Mouse (Mus musculus) intestine, embryonic 16.5 days (tissue): ENCODE data around the gene Rpl36a. TPM values are rescaled to one million over a fixed set of nuclear protein-coding genes. Genes with fewer than 3 reads are reported as not detected.

Source experiments
- ATAC-seq: fragments of 200-750 bp; cut with Nextera tagmentation; 2 replicates; pipeline ENCODE4 v1.8.0; 2017; ENCODE audit warnings: moderate TSS enrichment, moderate library complexity
- H3K27ac ChIP-seq: fragments of 300-500 bp; sonication (generic); 2 replicates; pipeline ENCODE4 v1.5.1; 2014; ENCODE audit warnings: mild to moderate bottlenecking, low read length
- H3K27me3 ChIP-seq: fragments of 300-500 bp; sonication (generic); replicated peaks from 2 replicates; pipeline ENCODE4 v1.6.1; 2014; ENCODE audit warnings: low read length, control low read depth, mixed read lengths; ENCODE audit not compliant: control insufficient read depth, insufficient read depth
- H3K36me3 ChIP-seq: fragments of 300-500 bp; sonication (generic); 2 replicates; pipeline ENCODE4 v1.6.1; 2014; ENCODE audit warnings: low read length, control low read depth; ENCODE audit not compliant: control insufficient read depth, insufficient read depth
- H3K4me1 ChIP-seq: fragments of 300-500 bp; sonication (generic); 2 replicates; pipeline ENCODE4 v1.6.1; 2014; ENCODE audit warnings: low read length, control low read depth, mixed read lengths; ENCODE audit not compliant: control insufficient read depth, insufficient read depth
- H3K4me2 ChIP-seq: fragments of 300-500 bp; sonication (generic); 2 replicates; pipeline ENCODE4 v1.6.1; 2014; ENCODE audit warnings: low read depth, low read length, control low read depth
- H3K4me3 ChIP-seq: fragments of 300-500 bp; sonication (generic); 2 replicates; pipeline ENCODE4 v1.5.1; 2014; ENCODE audit warnings: mild to moderate bottlenecking, low read length
- H3K9ac ChIP-seq: fragments of 300-500 bp; sonication (generic); 2 replicates; pipeline ENCODE4 v1.6.1; 2014; ENCODE audit warnings: low read depth, low read length
- H3K9me3 ChIP-seq: fragments of 300-500 bp; sonication (generic); 2 replicates; pipeline ENCODE4 v1.6.1; 2016; ENCODE audit warnings: low read length, control low read depth; ENCODE audit not compliant: control insufficient read depth
- whole genome bisulfite sequencing: fragments of 180-500 bp; shearing (Covaris S2); extraction: QIAGEN DNeasy Blood & Tissue Kit; methylation state at CpG from one replicate; pipeline ENCODE4 v1.1.7; 2014; 5-methylcytosine and 5-hydroxymethylcytosine counted together
- polyA plus RNA-seq: library from polyadenylated mRNA; unstranded; fragments of >200 nt; fragmentation: Nextera tagmentation; extraction: Ambion mirVana; gene quantifications from 2 replicates; pipeline ENCODE4 v1.2.1, GENCODE M21; 2015

Gene Rpl36a
- polyA plus RNA-seq, 1 experiment from 2014 or later, result 329 TPM

DNA sequence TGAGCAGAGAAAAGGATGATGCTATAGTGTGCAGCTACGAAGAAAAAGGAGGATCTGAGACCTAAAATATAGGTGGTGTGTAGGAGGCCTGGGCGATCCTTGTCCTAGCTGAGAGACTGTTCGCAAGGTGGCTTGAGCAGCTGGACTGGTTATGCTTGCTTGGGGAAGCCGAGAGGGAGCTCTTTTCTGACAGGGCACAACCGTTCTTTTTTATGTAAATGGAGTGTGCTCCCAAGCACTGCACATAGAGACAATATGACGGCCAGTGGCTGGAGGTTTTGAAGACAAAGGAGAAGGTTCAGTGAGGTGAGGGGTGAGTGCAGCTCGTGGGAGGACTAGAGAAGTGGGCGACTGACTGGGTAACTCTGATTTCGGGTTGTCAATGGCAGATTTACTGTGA lies 34.2 kb downstream of the Rpl36a start:
- no peak for ATAC-seq
- no peak overlapping the region for H3K9ac ChIP-seq
- WGBS, result 60% methylated on average over 9 of the region's 9 CpGs
- no peak overlapping the region for H3K4me2 ChIP-seq
- H3K36me3 ChIP-seq, result no peaks in the 10 kb centered on the region
- H3K27ac ChIP-seq, result no peak overlapping the region
- H3K4me3 ChIP-seq, result no peak overlapping the region
- H3K9me3 ChIP-seq, result no peaks in the 10 kb centered on the region
- 0 out of 2 replicates have a peak, but pooled peaks cover 2% of the 10 kb centered on the region for H3K27me3 ChIP-seq
- no peaks in the 10 kb centered on the region for H3K4me1 ChIP-seq

DNA sequence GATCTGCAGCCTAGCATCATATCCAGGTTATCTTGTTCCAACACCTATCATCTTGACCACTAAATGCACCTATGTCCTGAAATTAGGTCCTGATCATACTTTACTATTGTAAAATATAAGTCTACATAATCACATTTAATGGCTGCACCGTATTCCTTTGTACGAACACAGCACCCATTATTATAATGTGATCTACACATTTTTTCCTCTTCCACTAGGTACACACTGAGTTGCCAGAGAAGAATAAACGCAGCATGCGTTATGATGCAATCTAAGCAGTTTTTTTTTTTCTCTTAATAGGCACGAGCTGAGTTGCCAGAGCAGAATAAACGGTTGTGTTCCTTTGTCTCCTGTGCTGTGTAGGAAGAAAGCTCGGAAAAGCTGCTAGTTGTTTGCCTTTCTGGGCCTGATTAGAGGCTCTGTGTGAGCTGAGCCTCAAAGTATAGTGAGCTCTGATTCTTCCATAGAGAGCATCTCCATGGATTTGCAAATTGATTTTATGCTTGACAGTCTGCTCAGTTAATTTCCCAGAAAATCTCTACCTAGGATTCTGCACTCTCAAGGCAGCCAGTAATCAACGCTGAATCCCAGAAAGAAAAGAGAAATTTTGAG lies 34.9 kb downstream of the Rpl36a start:
- Histone ChIP-seq H3K4me1 (no peaks in the 10 kb centered on the region), H3K27me3 (0 out of 2 replicates have a peak, but pooled peaks cover 2% of the 10 kb centered on the region), H3K9me3 (no peaks in the 10 kb centered on the region), H3K36me3 (no peaks in the 10 kb centered on the region), H3K9ac (no peak overlapping the region), H3K27ac (no peak overlapping the region), H3K4me2 (no peak overlapping the region), H3K4me3 (no peak overlapping the region)
- 54% methylated on average over 8 of the region's 8 CpGs for WGBS
- no peak for ATAC-seq

DNA sequence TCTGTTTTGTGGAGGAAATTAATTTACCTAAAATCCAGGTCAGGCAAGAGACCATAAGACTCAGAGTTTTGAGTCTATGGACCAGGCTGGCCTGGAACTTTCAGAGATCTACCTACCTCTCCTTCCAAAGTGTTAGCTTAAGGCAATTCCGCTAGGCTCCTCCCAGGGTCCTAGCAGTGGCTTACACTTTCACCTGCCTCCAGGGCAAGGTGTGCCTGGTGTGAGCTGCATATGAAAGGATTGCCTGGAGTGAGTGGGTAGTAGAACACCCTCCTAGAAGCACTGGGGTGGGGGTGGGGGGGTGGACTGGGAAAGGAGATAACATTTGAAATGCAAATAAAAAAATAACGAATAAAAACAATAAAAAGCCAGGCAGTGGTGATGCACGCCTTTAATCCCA lies 36.2 kb downstream of the Rpl36a start:
- Histone ChIP-seq H3K27me3 (0 out of 2 replicates have a peak, but pooled peaks cover 2% of the 10 kb centered on the region), H3K36me3 (no peaks in the 10 kb centered on the region), H3K9me3 (no peaks in the 10 kb centered on the region), H3K27ac (no peak overlapping the region), H3K4me3 (no peak overlapping the region), H3K4me2 (no peak overlapping the region), H3K9ac (no peak overlapping the region), H3K4me1 (no peaks in the 10 kb centered on the region)
- no peak for ATAC-seq
- 77% methylated on average over 3 of the region's 3 CpGs for WGBS

DNA sequence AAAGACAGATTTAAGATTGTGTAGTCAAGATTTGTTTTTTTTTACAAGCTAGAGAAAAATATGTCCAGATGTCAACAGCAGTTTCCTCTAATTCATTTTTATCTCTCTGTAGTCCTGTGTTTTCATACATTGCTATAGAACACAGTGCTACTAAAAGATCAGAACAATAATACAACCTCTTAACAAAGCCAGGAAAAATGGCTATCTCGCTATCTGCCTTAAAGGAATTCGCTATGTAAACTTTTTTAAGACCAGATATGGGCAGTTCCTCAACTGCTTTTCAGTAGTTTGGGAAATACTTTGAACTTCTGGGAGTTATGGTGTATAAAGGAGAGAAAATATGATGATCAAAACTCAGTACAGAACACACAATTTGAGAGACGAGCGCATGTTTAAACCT lies 37.9 kb downstream of the Rpl36a start:
- H3K27me3 ChIP-seq, result no peaks in the 10 kb centered on the region

DNA sequence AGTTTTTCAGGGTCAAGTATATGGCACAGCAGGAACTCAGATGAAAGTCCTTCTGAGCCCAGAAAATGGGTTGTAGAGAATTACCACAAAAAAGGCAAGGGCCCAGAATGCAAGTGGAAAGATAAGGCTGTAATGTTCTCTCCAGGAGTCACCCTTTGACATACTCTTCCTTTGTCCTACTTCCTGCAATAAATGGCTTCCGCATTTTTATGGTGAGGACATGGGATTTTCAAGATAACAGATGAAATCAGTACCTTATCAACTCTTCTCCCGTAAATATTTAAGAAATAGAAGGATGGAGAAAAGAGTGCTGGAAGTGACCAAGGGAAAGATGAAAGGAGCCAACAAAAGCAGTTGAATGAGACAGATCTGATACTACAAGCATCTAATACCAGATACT lies 42.7 kb downstream of the Rpl36a start:
- no peaks in the 10 kb centered on the region for H3K4me1 ChIP-seq
- H3K36me3 ChIP-seq, result no peaks in the 10 kb centered on the region
- ATAC-seq, result no peak
- no peak overlapping the region for H3K9ac ChIP-seq
- no peak overlapping the region for H3K4me2 ChIP-seq
- H3K27ac ChIP-seq, result no peak overlapping the region
- H3K9me3 ChIP-seq, result no peaks in the 10 kb centered on the region
- no peak overlapping the region for H3K4me3 ChIP-seq
- H3K27me3 ChIP-seq, result no peaks in the 10 kb centered on the region
- WGBS, result 69% methylated on average over 2 of the region's 2 CpGs

More for the DNA sequence above, 37.9 kb downstream of the Rpl36a start:
- Histone ChIP-seq H3K4me2 (no peak overlapping the region), H3K27ac (no peak overlapping the region), H3K4me1 (no peaks in the 10 kb centered on the region), H3K36me3 (no peaks in the 10 kb centered on the region), H3K9ac (no peak overlapping the region), H3K4me3 (no peak overlapping the region), H3K9me3 (no peaks in the 10 kb centered on the region)
- no peak for ATAC-seq
- WGBS, result 69% methylated on average over 4 of the region's 4 CpGs

DNA sequence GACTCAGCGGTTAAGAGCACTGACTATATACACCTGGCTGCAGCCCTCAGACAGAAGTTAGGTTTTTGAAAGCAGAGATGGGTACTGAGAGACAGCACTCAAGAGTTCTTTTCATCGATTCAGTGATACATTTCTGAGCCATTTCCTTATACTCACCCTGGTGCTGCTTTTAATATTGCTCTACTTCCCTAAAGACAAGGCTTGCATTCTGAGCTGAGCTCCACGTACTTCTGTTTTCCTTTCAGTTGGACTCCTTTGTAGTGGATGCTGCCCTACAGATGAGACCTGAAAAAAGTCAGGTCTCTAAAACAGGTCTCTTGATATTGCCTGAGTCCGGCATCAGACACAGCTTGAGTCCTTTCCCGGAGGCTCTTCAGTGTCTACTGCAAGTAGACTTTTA lies 47.3 kb downstream of the Rpl36a start:
- H3K4me1 ChIP-seq, result no peaks in the 10 kb centered on the region
- no peak overlapping the region for H3K9ac ChIP-seq
- no peak overlapping the region for H3K4me3 ChIP-seq
- ATAC-seq, result no peak
- no peaks in the 10 kb centered on the region for H3K9me3 ChIP-seq
- no peaks in the 10 kb centered on the region for H3K27me3 ChIP-seq
- H3K27ac ChIP-seq, result no peak overlapping the region
- no peaks in the 10 kb centered on the region for H3K36me3 ChIP-seq
- whole genome bisulfite sequencing, result 91% methylated on average over 5 of the region's 5 CpGs
- no peak overlapping the region for H3K4me2 ChIP-seq

DNA sequence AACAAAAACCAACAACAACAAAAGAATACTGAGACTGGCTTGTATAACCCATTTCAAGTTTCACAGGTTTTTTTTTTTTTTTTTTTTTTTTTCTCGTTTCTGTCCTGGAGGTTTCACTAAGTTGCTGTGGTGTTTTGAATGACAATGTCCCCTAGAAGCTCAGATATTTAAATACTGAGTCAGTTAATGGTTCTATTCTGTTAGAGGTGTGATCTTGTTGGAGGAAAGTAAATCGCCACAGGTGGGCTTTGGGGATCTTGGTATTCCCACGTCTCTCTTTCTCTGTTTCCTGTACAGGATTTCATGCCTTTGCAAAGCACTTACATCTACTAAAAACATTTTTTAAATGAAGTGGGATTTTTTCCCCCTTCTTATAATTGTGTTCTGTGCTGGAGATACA lies 49.7 kb downstream of the Rpl36a start:
- WGBS, result 54% methylated on average over 3 of the region's 3 CpGs
- no peaks in the 10 kb centered on the region for H3K27me3 ChIP-seq

DNA sequence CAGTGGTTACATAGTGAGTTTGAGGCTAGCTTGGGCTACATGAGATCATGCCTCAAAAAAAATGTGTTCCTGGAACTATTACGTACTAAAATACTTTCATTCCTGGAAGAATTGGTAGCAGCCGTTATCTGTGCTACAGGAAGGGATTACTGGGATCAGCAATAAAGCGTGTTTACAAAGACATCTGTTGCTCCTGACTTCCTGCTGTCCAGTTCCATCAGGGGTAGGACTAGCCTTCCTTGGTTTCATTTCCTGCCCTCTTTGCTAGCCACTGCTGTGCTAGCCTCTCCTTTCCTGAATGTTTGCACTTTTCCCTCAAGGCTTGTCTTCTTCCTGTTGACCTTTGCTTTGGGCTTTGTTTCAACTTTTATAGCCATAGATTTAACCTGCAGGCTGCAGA lies 50.4 kb downstream of the Rpl36a start:
- H3K27ac ChIP-seq, result no peak overlapping the region
- H3K4me3 ChIP-seq, result no peak overlapping the region
- no peaks in the 10 kb centered on the region for H3K9me3 ChIP-seq
- no peak overlapping the region for H3K9ac ChIP-seq
- 50% methylated on average over 3 of the region's 3 CpGs for WGBS
- no peak overlapping the region for H3K4me2 ChIP-seq
- H3K4me1 ChIP-seq, result no peaks in the 10 kb centered on the region
- H3K36me3 ChIP-seq, result no peaks in the 10 kb centered on the region
- no peaks in the 10 kb centered on the region for H3K27me3 ChIP-seq
- peak; percentile 64 for ATAC-seq

More for the DNA sequence above, 49.7 kb downstream of the Rpl36a start:
- H3K4me2 ChIP-seq, result no peak overlapping the region
- no peaks in the 10 kb centered on the region for H3K4me1 ChIP-seq
- H3K9ac ChIP-seq, result no peak overlapping the region
- no peak overlapping the region for H3K4me3 ChIP-seq
- H3K36me3 ChIP-seq, result no peaks in the 10 kb centered on the region
- no peaks in the 10 kb centered on the region for H3K9me3 ChIP-seq
- ATAC-seq, result no peak
- no peak overlapping the region for H3K27ac ChIP-seq
